Mouse (Mus musculus): ENCODE measurements around the gene Adamts17. TPM values are rescaled to one million over a fixed set of nuclear protein-coding genes. Genes with fewer than 3 reads are reported as not detected.

The Adamts17 gene
- polyA plus RNA-seq, 1 experiment from 2014 or later = 11.6 TPM

GRCm38 (mm10) chr7:67027216-67027615 lies 187.7 kb downstream of the Adamts17 start:
- Histone ChIP-seq H3K4me1 (ENCODE audit: insufficient read depth) (peaks cover 7% of the 10 kb centered on the region; the same call in 1 of the 2 replicates), H3K27me3 (ENCODE audit: insufficient read depth, low read length) (no peaks in the 10 kb centered on the region), H3K36me3 (ENCODE audit: insufficient read depth) (no peaks in the 10 kb centered on the region), H3K9ac (no peak overlapping the region), H3K9me3 (ENCODE audit: low read depth, low read length) (no peaks in the 10 kb centered on the region), H3K4me3 (ENCODE audit: low read depth, low read length) (no peak overlapping the region), H3K4me2 (no peak overlapping the region), H3K27ac (ENCODE audit: low read depth) (peak overlapping the region; percentile 30; the same call in 1 of the 2 replicates)
- no peak for DNase-seq
- TF ChIP-seq CTCF (IDR thresholded peaks at IDR 0.05; ENCODE audit: low read depth) = no peak
- 82% methylated on average over 8 of the region's 8 CpGs for WGBS
- no peak for ATAC-seq (ENCODE audit: insufficient read depth)

DNA sequence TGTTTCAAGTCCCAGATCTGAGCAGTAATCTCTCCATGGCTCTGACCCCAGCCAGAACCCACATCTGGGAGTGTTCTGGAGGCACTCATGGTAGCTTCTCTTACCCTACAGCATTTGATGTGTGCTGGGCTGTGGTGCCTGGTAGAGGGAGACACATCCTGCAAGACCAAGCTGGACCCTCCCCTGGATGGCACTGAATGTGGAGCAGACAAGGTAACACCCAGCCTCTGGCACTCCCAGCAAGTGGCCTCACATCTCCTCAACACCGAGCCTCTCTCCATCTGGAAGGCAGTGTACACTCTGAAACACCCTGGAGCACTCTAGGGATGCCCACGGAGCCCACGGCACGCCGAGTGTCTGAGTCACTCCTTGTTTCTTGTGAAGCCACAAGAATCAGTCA lies 188.2 kb downstream of the Adamts17 start:
- H3K4me3 ChIP-seq (ENCODE audit: low read depth, low read length) = no peak overlapping the region
- no peaks in the 10 kb centered on the region for H3K27me3 ChIP-seq (ENCODE audit: insufficient read depth, low read length)
- H3K4me2 ChIP-seq = no peak overlapping the region
- no peak overlapping the region for H3K27ac ChIP-seq (ENCODE audit: low read depth)
- 94% methylated on average over 5 of the region's 5 CpGs for WGBS
- H3K9ac ChIP-seq = no peak overlapping the region
- no peak for DNase-seq
- H3K4me1 ChIP-seq (ENCODE audit: insufficient read depth) = peaks cover 7% of the 10 kb centered on the region; the same call in 1 of the 2 replicates
- no peak for TF ChIP-seq CTCF (IDR thresholded peaks at IDR 0.05; ENCODE audit: low read depth)
- no peaks in the 10 kb centered on the region for H3K36me3 ChIP-seq (ENCODE audit: insufficient read depth)
- no peak for ATAC-seq (ENCODE audit: insufficient read depth)
- H3K9me3 ChIP-seq (ENCODE audit: low read depth, low read length) = no peaks in the 10 kb centered on the region

DNA sequence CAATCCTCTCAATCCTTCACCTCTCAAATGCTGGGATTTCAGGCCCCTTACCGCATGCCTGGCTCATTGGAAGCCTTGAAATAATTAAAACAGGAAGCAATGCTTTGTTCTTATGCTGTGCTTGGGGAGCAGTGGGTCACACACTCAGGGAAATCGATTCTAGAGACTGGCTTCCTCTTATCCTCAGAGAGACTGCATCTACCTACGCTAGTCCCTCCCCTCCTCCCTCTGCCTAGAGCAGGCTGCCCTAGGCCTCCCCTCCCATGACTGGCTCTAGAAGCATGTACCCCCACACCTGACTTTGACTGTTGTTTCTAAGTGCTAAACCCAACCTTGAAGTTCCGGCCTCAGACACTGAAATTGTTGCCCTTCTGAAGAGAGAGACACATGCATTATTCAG lies 189.4 kb downstream of the Adamts17 start:
- H3K36me3 ChIP-seq (ENCODE audit: insufficient read depth) = no peaks in the 10 kb centered on the region
- no peaks in the 10 kb centered on the region for H3K27me3 ChIP-seq (ENCODE audit: insufficient read depth, low read length)
- H3K9ac ChIP-seq = no peak overlapping the region
- no peak for TF ChIP-seq CTCF (IDR thresholded peaks at IDR 0.05; ENCODE audit: low read depth)
- no peak overlapping the region for H3K27ac ChIP-seq (ENCODE audit: low read depth)
- peaks cover 7% of the 10 kb centered on the region; the same call in 1 of the 2 replicates for H3K4me1 ChIP-seq (ENCODE audit: insufficient read depth)
- no peak for DNase-seq
- WGBS = 68% methylated on average over 4 of the region's 4 CpGs
- ATAC-seq (ENCODE audit: insufficient read depth) = no peak
- H3K4me3 ChIP-seq (ENCODE audit: low read depth, low read length) = no peak overlapping the region
- no peak overlapping the region for H3K4me2 ChIP-seq
- H3K9me3 ChIP-seq (ENCODE audit: low read depth, low read length) = no peaks in the 10 kb centered on the region

- H3K4me1 ChIP-seq (ENCODE audit: insufficient read depth) = peaks cover 7% of the 10 kb centered on the region; the same call in 1 of the 2 replicates
- DNase-seq (no peak), ATAC-seq (ENCODE audit: insufficient read depth) (no peak)
- TF ChIP-seq CTCF (IDR thresholded peaks at IDR 0.05; ENCODE audit: low read depth) = no peak
- H3K4me3 ChIP-seq (ENCODE audit: low read depth, low read length) = no peak overlapping the region
- H3K27ac ChIP-seq (ENCODE audit: low read depth) = no peak overlapping the region
- H3K4me2 ChIP-seq = no peak overlapping the region
- H3K27me3 ChIP-seq (ENCODE audit: insufficient read depth, low read length) = no peaks in the 10 kb centered on the region
- no peaks in the 10 kb centered on the region for H3K36me3 ChIP-seq (ENCODE audit: insufficient read depth)
- no peak overlapping the region for H3K9ac ChIP-seq
- WGBS = 93% methylated on average over 14 of the region's 14 CpGs
- H3K9me3 ChIP-seq (ENCODE audit: low read depth, low read length) = no peaks in the 10 kb centered on the region
Observed at GRCm38 (mm10) chr7:67029481-67029880, 189.9 kb downstream of the Adamts17 start.

GRCm38 (mm10) chr7:67031284-67031683 lies 191.7 kb downstream of the Adamts17 start:
- DNase-seq = peak; percentile 49
- no peak overlapping the region for H3K27ac ChIP-seq (ENCODE audit: low read depth)
- WGBS = 37% methylated on average over 2 of the region's 2 CpGs
- ATAC-seq (ENCODE audit: insufficient read depth) = peak; percentile 50; the same call in 1 of the 2 replicates
- no peaks in the 10 kb centered on the region for H3K36me3 ChIP-seq (ENCODE audit: insufficient read depth)
- no peak overlapping the region for H3K9ac ChIP-seq
- H3K4me1 ChIP-seq (ENCODE audit: insufficient read depth) = peaks cover 10% of the 10 kb centered on the region; the same call in 1 of the 2 replicates
- H3K4me2 ChIP-seq = no peak overlapping the region
- TF ChIP-seq CTCF (IDR thresholded peaks at IDR 0.05; ENCODE audit: low read depth) = no peak
- no peaks in the 10 kb centered on the region for H3K9me3 ChIP-seq (ENCODE audit: low read depth, low read length)
- no peaks in the 10 kb centered on the region for H3K27me3 ChIP-seq (ENCODE audit: insufficient read depth, low read length)
- no peak overlapping the region for H3K4me3 ChIP-seq (ENCODE audit: low read depth, low read length)

GRCm38 (mm10) chr7:67032616-67033015 lies 193.1 kb downstream of the Adamts17 start:
- no peak for ATAC-seq (ENCODE audit: insufficient read depth)
- H3K27ac ChIP-seq (ENCODE audit: low read depth) = no peak overlapping the region
- DNase-seq = no peak

DNA sequence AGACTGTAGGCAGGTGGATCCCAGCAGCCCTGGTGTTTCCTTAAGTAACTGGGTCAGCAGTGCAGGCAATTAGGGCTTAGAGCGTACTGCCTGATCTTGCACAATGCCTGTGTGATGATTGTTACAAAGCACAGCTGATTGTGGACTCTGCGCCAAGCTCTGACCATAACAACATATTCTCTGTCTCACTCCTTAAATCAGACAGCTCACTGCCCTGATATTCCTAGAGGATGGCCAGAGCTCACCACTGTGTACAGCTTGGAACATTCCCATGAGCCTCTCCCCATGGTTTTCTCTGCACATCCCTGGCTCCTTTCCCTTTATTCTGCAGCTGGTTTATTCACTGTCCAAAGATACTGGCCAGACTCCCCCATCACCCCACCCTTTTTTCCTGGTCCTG lies 194.8 kb downstream of the Adamts17 start:
- no peak for TF ChIP-seq CTCF (IDR thresholded peaks at IDR 0.05; ENCODE audit: low read depth)
- ATAC-seq (ENCODE audit: insufficient read depth) = peak; percentile 92
- Histone ChIP-seq H3K4me2 (no peak overlapping the region), H3K27ac (ENCODE audit: low read depth) (no peak overlapping the region), H3K27me3 (ENCODE audit: insufficient read depth, low read length) (no peaks in the 10 kb centered on the region), H3K4me3 (ENCODE audit: low read depth, low read length) (no peak overlapping the region), H3K36me3 (ENCODE audit: insufficient read depth) (no peaks in the 10 kb centered on the region), H3K4me1 (ENCODE audit: insufficient read depth) (peaks cover 3% of the 10 kb centered on the region; the same call in 1 of the 2 replicates), H3K9ac (no peak overlapping the region), H3K9me3 (ENCODE audit: low read depth, low read length) (no peaks in the 10 kb centered on the region)
- peak; percentile 87 for DNase-seq
- WGBS = 61% methylated on average over 2 of the region's 2 CpGs

More at GRCm38 (mm10) chr7:67032616-67033015, 193.1 kb downstream of the Adamts17 start:
- Histone ChIP-seq H3K36me3 (ENCODE audit: insufficient read depth) (no peaks in the 10 kb centered on the region), H3K4me2 (no peak overlapping the region), H3K9ac (no peak overlapping the region), H3K27me3 (ENCODE audit: insufficient read depth, low read length) (no peaks in the 10 kb centered on the region), H3K4me3 (ENCODE audit: low read depth, low read length) (no peak overlapping the region), H3K9me3 (ENCODE audit: low read depth, low read length) (no peaks in the 10 kb centered on the region), H3K4me1 (ENCODE audit: insufficient read depth) (peaks cover 6% of the 10 kb centered on the region; the same call in 1 of the 2 replicates)
- TF ChIP-seq CTCF (IDR thresholded peaks at IDR 0.05; ENCODE audit: low read depth) = no peak
